Mouse (Mus musculus) embryonic fibroblast, embryonic 13.5 days (primary cell): ENCODE data around the gene Zfp697.
"Not testable (repeated sequence)": the region's sequence is repeated elsewhere in the genome, so short reads cannot be mapped to it uniquely, and the experiment has no call there.

ENCODE experiments used
- CTCF ChIP-seq: IDR thresholded peaks from 2 replicates; pipeline ENCODE4 v1.5.1; 2011; ENCODE audit warnings: mild to moderate bottlenecking, control low read depth, low read length, moderate library complexity, borderline replicate concordance; ENCODE audit not compliant: insufficient read depth
- POLR2A ChIP-seq: IDR thresholded peaks from 2 replicates; pipeline ENCODE4 v1.6.1; 2011; ENCODE audit warnings: low read depth, mild to moderate bottlenecking, control low read depth, low read length, moderate library complexity

DNA sequence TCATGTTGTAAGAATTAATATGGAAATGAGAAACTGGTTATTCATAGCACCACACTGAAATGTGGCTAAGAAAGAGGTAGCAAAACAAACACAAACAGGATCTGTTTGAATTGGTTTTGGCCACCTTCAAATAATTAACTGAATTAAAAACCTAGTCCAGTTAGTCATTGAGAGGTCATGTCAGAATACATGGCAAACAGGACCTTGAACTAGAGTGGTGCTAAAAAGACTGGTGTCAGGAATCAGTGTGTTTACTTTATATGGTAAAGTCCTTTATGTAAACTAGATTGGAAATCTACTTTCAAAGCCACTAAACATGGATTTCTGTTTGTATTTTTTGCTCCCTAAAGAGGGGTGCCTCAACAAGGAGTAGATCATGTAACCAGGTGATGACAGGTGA is 200.4 kb downstream of the Zfp697 start:
- TF ChIP-seq CTCF, POLR2A: not testable (repeated sequence)
